Mouse (Mus musculus) T-helper 17 cell (primary cell): ENCODE results near the gene Fig4.

Source experiments
- in situ Hi-C, 2 experiments: fragments of 300-600 bp; cut with MboI, MseI; formaldehyde crosslinking; loops; 1 replicate in 1 of 2; 2 replicates in 1 of 2; pipeline ENCODE4 v1.15.1; 2025; ENCODE audit warnings: high pct_unique_total_duplicates in 2 of 2

The Fig4 gene

DNA sequence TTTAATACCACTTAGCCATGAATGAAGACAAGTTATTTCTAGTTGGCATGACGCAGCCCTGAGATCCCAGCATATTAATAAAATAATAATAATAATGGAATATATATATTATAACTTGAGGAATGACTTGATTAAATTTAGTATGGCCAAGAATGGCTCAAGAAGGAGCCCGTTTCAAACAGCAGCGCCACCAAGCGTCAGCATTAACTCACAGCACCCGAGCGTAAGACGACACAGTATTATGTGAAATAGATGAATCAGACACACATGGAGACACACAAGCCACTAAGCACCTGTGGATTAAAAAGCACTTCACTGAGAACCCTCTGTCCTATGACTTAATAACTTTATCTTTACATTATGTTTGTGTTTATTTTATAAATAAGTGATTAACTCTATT lies 31.2 kb downstream of the Fig4 start:
- in situ Hi-C loops: no loop called here

DNA sequence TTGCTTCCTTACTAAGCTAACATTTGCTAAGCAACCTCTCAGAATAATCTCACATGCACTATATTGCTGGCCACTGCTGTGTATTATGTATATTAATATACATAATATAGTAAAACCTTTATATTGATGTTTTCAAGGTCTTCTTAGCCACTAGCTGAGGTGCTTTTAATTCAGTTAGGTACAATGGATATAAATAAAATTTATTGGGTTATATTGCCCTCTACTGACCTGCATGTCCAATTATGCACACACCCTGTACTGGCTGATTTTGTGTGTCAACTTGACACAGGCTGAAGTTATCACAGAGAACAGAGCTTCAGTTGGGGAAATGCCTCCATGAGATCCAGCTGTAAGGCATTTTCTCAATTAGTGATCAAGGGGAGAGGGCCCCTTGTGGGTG lies 41.2 kb downstream of the Fig4 start:
- in situ Hi-C loops: no loop called here

DNA sequence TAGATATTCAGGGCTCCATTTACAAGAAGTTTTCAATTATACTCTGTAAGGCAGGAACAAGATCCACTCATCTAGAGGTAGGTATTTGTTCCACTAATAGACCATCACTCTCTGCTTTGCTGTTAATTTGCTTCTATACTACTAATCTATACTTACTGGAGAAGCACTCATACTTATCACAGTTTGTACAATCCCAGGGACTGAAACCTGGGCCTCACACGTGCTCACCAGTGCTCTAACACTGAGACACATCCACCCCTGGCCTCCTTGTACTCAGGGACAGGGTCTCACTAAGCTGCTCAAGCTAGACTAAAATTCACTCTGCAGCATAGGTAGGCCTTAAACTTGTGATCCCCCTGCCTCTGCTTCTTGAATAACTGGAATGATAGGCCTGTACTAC lies 41.8 kb downstream of the Fig4 start:
- in situ Hi-C loops: no loop called here

DNA sequence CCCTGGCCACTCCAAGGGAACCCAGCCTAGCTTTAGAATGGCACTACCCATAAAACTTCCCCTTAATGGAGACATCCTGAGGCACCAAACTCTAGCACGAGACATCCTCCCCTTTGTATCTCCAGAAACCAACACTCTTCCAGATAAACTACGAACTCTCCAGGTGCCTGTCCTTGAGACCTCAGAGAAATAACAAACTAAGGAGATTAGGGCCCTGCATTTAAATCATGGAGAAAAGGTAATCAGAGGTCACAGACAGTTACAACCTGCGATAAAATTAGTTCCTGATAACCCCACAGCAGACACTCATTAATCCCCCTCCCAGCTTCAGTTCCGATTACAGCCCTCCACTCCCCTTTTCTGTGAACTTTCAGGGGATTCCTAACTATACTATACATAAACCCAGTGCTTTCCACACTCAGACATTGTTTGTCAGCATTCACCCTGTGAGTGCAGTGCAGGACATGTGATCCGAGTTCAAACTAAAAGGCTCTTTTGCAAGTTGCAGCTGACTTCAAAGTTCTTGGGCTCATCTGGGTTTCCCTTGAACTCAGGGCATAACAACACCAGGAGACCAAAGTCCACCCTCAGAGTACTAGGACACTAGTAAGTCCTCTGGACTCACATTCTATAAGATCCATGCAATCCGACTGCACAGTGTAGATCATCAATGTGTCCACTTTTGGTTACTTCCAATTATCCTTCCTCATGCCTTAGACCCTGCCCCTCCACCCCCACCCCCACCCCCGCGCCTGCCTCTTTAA lies 42.6 kb downstream of the Fig4 start:
- in situ Hi-C loops: no loop called here

DNA sequence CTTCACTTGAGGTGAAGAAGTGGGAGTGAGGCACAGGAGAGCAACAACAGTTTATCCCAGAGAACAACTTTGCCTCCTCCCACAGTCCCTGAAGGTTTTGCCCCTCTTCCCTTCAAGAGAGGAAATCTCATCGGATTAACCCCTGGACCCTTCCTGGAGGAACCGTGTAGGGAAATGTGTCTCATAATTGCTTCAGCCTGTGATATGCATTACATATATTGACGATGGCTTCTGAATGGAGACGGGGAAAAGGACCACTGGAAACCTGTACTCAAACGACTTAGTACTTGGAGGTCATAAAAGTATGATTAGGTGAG lies 52.4 kb downstream of the Fig4 start:
- in situ Hi-C loops: no loop called here

DNA sequence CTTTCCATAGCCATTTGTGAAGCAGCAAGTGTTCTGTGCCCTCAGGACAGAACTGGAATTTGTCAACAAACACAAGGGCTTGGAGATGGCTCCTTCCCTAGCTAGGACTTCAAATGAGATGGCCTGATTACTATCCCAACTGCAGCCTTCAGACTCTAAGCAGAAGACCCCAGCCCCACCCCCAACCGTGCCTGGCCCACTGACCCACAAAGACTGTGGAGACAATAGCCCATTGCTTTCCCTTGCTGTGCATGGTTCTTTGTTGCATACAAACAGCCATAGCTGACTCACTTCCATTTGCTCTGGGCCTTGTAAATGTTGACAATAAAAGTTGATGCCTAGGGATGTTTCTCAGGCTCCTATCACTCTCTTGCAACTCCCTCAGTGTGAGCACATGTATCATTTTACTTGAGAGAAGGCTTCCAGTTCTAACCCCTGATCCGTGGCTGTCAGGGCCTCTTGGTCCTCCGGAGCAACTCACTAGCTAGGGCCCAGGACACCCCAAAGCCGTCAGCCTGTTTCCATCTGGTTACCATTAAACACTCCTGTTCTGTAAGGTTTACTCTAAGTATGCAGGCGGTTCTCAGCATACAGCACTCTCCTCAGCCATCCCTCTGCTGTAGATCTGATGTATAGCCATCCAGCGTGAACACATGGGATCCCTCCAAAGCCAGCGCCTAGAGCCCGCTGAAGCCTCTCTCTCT lies 52.9 kb downstream of the Fig4 start:
- in situ Hi-C loops: no loop called here

DNA sequence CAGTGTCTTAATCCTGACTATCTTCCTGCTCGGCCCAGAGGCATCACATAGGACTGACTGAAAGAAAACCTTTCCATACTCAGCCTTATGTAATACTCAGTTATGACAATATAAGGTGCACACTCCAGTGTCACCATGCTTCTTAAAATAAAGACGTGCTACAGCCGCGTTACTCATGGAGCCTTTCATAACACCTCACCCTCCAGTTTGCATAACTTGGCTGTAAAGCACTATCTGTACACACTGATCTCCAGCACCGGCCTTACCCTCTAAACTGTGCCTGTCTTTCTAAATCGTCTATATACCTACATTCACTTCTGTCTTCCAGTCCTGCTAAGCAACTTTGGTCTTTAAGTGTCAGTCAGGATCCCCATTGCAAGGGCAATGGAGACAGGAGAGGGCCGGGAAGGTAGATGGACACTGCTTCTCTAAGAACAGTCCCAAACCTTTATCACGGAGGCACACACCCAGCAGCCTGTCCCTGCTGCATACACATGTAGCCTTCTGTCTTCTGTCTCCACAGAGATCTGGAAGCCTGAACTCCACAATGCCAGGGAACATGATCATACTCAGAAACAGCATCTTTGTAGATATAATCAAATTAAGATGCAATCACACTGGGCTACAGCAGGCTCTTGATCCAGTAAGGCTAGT lies 53.9 kb downstream of the Fig4 start:
- in situ Hi-C loops: no loop called here

DNA sequence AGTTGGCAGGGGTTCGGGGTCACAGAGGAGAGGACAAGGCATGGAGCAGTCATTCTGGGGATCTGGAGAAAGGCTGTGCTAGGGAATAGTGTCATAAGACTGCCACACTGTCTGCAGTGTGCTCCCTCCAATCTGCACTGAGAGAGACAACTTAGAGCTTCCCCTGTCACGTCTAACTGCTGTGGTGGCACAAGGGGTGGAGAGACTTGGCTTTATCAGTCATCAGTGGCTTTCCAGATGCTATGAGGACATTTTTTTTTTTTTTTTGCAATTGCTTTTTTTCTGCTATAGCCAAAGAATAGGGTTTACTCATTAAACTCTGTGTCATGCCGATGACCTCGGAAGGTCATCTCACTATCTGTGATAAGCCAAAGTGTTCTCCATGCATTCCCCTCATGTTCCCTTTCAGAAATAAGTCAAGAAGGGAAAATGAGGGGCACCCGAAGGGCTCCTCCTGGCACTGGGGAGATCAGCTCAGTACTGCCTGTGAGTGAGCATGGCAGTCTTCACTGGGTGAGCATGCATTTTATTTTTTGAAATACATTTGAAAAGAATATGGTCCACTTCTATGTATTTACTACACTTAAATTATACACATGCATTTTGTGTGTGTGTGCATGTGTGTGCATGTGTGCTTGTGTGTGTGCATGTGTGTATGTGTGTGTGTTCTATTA lies 55.1 kb downstream of the Fig4 start:
- in situ Hi-C loops: no loop called here

DNA sequence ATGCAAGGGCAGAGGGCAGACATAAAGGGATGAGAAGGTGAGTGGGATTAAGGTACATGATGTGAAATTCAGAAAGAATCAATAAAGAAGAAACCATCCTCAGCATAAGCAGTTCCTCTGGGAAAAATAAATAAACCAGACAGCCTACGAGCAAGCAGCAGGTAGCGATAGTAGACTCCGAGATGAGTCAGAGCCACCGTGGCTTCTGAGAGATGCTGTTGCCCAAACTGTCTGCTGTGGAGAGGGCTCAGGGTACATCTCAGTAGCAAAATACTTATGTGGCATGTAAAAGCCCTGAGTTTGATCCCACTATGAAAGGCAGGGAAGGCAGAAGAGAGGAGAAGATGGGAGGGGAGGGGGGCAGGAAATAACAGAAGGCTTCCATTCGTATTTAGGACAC lies 56.9 kb downstream of the Fig4 start:
- in situ Hi-C loops: no loop called here

DNA sequence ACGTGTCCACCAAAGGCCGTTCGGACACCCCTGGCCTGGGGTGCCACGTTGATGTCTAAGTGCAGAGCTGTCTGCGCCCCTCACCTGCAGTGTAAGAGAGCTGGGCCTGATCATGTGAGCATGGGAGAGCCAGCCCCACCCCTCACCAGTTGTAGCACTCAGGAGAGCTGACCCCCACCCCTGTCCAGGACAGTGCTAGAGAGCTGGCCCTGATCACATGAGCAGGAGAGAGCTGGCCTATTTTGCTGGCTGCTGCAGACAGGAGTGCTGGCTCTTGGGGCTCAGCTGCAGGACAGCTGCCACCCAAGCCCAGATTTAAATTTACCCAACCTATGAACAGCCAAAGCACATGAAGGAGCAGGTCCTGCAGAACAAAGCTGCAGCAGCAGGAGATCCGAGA lies 57.6 kb downstream of the Fig4 start:
- in situ Hi-C loops: no loop called here

DNA sequence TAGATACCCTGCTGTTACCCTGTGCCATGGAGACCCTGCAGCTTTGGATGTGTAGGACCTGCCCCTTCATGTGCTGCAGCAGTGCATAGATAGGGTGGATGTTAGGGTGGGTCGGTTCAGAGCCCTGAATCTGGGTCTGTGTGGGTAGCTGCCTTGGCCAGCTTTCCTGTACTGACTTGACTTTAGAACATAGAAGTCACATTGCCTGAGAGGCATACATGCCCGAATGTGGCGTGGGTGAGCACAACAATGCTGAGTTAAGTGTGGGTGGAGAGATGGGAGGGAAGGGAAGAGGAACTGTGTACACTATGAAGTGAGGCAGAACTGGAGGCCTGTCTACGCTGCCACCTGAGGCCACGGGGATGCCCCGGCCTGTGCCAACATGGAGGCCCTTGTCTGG lies 58.0 kb downstream of the Fig4 start:
- in situ Hi-C loops: no loop called here

DNA sequence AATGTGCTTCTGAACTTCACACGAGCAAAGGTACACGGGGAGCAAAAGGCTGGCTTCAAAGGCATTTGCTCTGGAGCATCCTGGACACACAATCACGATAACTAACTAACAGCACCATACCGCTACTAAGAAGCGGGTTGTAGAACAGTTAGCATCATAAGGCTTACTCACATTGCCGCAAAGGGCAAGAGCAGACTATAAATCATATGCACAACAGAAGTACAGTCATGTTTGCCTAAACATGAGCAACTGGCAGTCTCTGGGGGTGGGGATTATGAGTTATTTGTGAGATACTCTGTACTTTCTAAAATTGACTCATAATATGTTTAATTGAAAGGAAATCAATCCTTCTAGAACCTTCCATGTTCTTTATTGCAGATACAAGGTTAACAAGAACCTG lies 59.1 kb downstream of the Fig4 start:
- in situ Hi-C loops: no loop called here

DNA sequence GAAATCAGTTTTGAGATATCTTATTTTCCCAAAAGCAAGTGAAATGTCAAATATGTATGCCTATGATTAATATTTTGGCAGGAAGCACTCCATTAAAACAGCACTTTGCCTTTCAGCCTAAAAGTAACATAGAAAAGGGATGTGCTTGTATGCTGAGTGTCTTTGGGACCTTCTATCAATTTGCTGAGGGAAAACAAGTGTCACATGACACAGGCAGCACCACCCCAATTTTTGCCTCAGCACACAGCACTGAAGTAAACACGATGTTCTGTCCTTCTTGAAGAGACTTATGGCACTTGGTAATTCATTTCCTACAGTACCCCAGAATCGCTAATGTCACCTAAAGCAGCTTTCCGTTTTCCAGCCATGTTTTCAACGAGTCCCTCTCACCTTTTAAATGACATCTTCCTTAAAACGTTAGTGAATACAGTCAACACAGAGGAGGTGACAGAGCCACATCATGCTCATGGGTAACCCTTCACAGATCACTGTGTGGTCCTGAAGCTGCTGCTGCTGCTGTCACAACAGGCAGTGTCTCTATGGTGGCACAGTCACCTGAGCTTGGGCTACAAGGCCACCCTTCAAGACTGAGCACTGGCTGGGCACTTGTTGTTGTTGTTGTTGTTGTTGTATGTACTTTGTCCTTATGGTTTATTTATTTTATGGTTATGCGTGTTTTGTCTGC lies 61.4 kb downstream of the Fig4 start:
- in situ Hi-C loops: no loop called here

DNA sequence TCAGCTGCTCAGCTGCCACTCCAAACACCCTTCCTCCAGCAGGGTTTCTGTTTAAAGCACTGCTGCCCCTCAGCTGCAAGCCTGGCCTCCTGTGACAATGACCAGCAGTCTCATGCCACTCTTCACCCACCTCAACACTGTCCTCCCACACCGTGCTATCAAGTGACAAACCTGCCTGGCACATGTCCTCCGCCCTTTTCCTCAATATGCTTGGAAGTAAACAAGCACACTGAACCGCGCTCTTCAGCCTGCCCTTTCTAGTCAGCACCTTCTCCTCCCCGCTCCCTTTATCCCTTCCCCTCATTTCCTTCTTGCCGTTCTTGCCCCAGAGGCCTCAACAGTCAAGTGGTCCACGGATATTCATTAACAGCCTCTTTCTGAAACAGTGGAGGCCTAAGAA lies 62.0 kb downstream of the Fig4 start:
- in situ Hi-C loops: no loop called here

DNA sequence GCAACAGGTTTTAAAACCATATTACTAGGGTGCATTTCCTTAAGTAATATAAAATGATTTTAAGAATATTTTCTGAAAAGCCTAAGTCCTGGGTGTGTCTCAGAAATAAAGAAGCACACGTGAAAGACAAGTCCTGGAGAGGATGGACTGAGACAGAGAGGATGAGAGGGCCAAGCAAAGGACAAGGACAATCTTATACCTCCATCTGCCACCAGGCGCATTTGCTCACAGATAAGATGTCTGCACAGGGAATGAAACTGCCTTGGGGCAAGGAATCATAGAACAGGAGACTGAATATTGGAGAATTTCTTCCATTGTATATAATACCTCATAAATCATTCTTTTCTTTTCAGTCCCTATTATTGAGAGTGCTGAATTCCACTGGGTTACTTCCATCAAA lies 67.0 kb downstream of the Fig4 start:
- in situ Hi-C loops: no loop called here

DNA sequence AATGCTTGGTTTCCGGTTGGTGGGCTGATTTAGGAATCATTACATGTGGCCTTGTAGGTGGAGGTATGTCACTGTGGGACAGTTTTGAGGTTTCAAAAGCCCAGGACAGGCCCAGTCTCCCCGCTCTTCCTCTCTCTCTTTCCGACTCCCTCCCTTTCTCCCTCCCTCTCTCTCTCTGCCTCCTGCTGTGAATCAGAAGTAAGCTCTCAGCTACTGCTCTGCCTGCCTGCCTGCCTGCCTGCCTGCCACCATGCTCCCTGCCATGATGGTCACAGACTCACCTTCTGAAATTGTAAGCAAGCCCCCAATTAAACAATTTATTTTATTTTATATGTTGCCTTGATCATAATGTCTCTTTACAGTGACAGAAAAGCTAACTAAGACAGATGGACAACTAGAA lies 67.5 kb downstream of the Fig4 start:
- in situ Hi-C loops: no loop called here

DNA sequence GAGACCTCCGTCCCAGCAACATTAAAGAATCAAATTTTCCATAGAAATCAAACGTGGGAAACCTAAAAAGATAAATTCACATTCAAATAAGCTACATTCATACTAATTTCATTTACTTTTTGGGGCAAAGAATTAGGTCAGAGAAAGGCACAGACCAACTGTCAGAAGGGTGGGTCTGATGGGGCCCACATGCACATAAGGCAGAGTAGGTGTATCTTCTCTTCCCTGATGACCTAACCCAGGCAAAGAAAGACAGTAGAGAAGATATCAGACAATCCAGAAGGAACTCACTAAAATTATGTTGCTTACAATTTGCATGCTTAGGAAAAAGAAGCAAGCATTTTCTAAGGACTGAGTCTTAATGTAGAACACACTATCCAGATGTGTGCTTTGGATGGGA lies 67.9 kb downstream of the Fig4 start:
- in situ Hi-C loops: no loop called here

DNA sequence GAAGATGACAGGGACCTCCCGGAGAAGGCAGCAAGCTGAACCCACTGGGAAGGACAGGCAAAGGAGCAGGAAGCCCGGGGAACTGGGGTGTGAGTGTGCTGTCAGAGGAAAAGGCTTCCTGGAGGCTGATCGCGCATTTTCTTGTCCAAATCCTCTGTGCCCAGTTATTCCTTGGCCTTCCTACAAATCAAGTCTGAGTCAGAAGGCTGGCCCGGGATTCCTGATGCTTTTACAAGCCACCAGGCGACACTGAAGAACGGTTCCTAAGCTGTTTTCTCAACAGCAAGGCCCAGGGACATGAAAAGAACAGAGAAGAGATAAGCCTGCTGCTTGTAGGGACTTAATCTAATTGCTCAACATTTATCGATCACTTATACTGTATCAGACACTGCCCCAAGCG lies 68.5 kb downstream of the Fig4 start:
- in situ Hi-C loops: no loop called here

DNA sequence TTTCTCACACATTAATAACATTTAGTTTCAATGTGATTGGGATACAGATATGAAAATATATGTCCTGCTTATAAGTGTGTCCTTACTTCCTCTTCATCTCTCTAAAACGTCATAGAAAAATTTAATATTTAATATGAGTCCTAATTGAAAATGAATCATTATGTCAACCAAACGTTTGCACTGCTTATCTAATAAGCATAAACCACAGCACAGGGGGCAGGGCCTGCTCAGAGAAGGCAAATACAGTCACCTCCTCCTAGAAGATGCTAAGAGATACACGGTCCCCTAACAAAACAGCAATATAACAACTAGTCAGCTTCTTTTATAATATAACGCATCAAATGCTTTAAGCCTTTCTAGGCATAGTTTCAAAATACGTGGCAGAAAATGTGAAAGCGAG lies 69.9 kb downstream of the Fig4 start:
- in situ Hi-C loops: no loop called here

DNA sequence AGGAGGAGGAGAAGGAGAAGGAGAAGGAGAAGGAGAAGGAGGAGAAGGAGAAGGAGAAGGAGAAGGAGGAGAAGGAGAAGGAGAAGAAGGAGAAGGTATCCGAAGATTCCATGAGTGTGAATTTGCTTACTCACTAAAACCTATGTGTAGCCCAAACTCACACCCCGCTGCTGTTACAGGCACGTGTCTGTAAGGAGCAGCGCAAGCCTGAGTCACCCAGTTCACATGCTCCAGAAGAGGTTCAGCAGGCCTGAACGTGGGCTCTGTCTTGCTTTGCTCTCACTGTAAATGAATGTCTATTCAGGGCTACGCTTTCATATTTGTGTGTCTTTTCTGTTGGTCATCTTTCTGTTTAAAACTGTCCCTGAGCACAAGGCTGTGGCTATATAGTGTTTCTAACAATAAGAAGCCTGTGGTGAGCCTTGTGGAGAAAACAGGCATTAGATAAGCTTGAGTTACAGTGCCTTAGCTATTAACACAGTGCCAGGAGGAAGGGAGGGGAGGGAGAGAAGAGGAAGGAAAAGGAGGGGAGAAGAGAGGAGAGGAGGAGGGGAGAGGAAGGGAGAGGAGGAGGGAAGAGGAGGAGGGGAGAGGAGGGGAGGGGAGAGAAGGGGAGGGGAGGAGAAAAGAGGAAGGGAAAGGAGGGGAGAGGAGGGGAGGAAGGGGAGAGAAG lies 71.8 kb downstream of the Fig4 start:
- in situ Hi-C loops: no loop called here

DNA sequence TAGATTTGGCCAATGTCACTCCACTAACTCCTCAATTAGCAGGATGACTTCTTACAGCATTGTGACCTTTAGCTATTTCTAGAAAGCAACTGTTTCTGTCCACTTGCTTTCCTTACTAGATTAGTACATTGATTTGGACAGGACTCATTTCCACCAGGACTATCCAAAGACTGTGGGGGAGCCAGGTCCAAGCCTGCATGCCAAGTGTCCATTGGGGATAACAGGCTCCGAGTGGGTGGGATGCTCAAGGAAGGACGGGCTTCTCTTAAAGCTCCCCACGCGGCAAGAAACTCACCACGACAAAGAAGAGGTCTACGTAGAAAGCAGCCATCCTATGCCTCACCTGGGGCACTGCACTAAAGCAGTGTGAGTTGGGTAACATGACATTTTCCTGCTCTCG lies 75.4 kb downstream of the Fig4 start:
- in situ Hi-C loops: no loop called here

DNA sequence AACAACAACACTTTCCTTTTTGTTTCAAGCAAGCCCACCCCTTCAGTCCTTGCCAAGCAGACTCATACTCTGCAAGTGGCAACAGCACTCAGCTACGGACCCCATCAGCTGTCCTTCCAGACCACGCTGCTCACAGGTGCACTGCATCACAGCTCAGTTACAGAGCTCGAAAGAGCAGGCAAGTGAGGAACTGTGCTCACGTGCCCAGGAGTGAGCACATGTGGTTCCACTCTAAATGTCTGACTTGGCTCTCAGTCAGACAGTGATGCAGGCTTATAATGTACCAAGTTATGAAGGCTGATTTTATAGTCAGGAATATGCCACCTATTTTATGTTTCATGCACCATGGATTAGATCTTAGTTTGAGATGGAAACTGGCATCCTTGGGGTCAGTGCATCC lies 79.6 kb downstream of the Fig4 start:
- in situ Hi-C loops: no loop called here
